Mouse (Mus musculus): ENCODE measurements around the gene Ccdc163.

Ccdc163 gene

GRCm38 (mm10) chr4:116707666-116708065, 643 bp upstream of the Ccdc163 start:
- DNase-seq: no peak

- DNase-seq: no peak
These were observed 582 bp downstream of the Ccdc163 start for GRCm38 (mm10) chr4:116708791-116709390.

GRCm38 (mm10) chr4:116710154-116710553, 1.8 kb downstream of the Ccdc163 start:
- DNase-seq: no peak

- DNase-seq: no peak
These were observed 4.2 kb downstream of the Ccdc163 start for GRCm38 (mm10) chr4:116712536-116712935.

GRCm38 (mm10) chr4:116719396-116719795, 11.1 kb downstream of the Ccdc163 start:
- DNase-seq: peak; percentile 75 to 78

GRCm38 (mm10) chr4:116720343-116721097, 12.2 kb downstream of the Ccdc163 start, which contains the start of gene Tesk2:
Gene Tesk2, plus strand, starts transcription at chr4:116720948.
- DNase-seq: peak; percentile 97 to 98

- no peak for DNase-seq
These were observed 12.9 kb downstream of the Ccdc163 start for GRCm38 (mm10) chr4:116721098-116721628.

- no peak for DNase-seq
These were observed 13.9 kb downstream of the Ccdc163 start for GRCm38 (mm10) chr4:116722230-116722629.

GRCm38 (mm10) chr4:116725444-116725843, 17.1 kb downstream of the Ccdc163 start:
- DNase-seq: no peak

GRCm38 (mm10) chr4:116727401-116727800, 19.1 kb downstream of the Ccdc163 start:
- no peak for DNase-seq

GRCm38 (mm10) chr4:116729532-116729931, 21.2 kb downstream of the Ccdc163 start:
- DNase-seq: no peak

- DNase-seq: no peak
These were observed 22.8 kb downstream of the Ccdc163 start for GRCm38 (mm10) chr4:116731077-116731476.

GRCm38 (mm10) chr4:116732355-116732754, 24.0 kb downstream of the Ccdc163 start:
- DNase-seq: peak; percentile 43 to 71

- DNase-seq: no peak
These were observed 26.7 kb downstream of the Ccdc163 start for GRCm38 (mm10) chr4:116734996-116735395.

GRCm38 (mm10) chr4:116738972-116739751, 30.9 kb downstream of the Ccdc163 start:
- no peak for DNase-seq

GRCm38 (mm10) chr4:116749750-116750149, 41.4 kb downstream of the Ccdc163 start:
- DNase-seq: no peak

GRCm38 (mm10) chr4:116761914-116762313, 53.6 kb downstream of the Ccdc163 start:
- DNase-seq: no peak

GRCm38 (mm10) chr4:116764001-116764400, 55.7 kb downstream of the Ccdc163 start:
- DNase-seq: no peak

- no peak for DNase-seq
These were observed 60.2 kb downstream of the Ccdc163 start for GRCm38 (mm10) chr4:116768510-116768909.

GRCm38 (mm10) chr4:116769060-116769459, 60.8 kb downstream of the Ccdc163 start:
- DNase-seq: no peak

GRCm38 (mm10) chr4:116776391-116776790, 68.1 kb downstream of the Ccdc163 start:
- no peak for DNase-seq

GRCm38 (mm10) chr4:116777079-116777478, 68.8 kb downstream of the Ccdc163 start:
- DNase-seq: no peak

GRCm38 (mm10) chr4:116780541-116780940, 72.2 kb downstream of the Ccdc163 start:
- no peak for DNase-seq
